23 mouse cellular contexts compared by ENCODE assay signal in the genomic region with DNA sequence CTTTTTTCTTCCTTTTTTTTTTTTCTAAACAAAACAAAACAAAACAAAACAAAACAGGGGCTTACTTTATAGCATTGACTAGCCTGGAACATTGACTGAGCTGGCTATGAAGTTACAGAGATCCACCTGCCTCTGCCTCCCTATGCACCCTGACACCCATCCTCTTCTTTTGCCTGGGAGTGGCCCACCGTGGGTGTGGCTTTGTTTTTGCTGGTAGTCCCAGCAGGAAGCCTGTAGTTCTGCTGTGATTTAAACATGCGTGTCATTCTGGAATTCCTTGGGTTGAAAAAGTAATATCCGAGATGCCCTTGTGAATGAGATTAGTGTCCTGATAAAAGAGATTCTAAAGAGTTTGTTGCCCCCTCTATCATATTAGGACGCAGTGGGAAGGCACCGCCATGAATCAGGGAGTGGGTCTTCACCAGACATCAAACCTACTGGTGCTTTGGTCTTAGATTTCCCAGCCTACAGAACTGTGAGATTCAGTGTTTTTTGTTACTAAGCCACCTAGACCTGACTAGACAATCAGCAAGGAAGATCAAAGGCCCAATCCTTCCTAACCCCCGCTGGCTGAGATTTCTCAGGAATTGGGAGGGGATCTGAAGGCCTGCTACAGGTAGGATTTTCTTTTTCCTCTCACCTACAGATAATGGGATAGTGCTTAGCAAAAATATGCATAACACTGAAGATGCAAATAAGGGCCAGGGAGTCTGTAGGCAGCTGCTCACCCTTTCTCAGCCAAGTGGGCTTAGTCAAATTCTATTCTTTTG.
"Had no signal": no experiment of that assay in that cellular context is flagged by ENCODE, and none has a peak within 500 bp of the region (broad histone marks: within the 10 kb centered on the region; RNA-seq: fewer than 3 reads in every experiment).

No protein-coding gene starts in this region.

- H3K4me3 ChIP-seq: gastrocnemius, adult 2 months; heart, embryonic 10.5 days; heart, embryonic 12.5 days; hindbrain, embryonic 10.5 days; hindbrain, embryonic 12.5 days; intestine, embryonic 15.5 days; limb, embryonic 13.5 days; limb, embryonic 15.5 days; liver, embryonic 13.5 days; liver, embryonic 15.5 days had no signal

- H3K9ac ChIP-seq: heart, embryonic 12.5 days; hindbrain, embryonic 12.5 days; hindbrain, embryonic 14.5 days; intestine, embryonic 15.5 days; limb, embryonic 13.5 days; limb, embryonic 15.5 days; liver, embryonic 13.5 days; liver, embryonic 15.5 days; liver, postnatal 0 days had no signal

- DNase-seq: gastrocnemius, adult 2 months; gastrocnemius, postnatal 10 days; gastrocnemius, postnatal 25 days; heart, adult 18-20 months; heart, postnatal 10 days; heart, postnatal 4 days; kidney, adult 18-20 months; kidney, postnatal 10 days; kidney, postnatal 36 days; layer of hippocampus, adult 9-11 months; layer of hippocampus, postnatal 36 days; left cerebral cortex, postnatal 4 days; liver, embryonic 13.5 days; liver, postnatal 0 days had no signal

- H3K27ac ChIP-seq: gastrocnemius, adult 2 months; heart, embryonic 10.5 days; hindbrain, embryonic 10.5 days; hindbrain, embryonic 12.5 days; hindbrain, embryonic 14.5 days; intestine, embryonic 15.5 days; limb, embryonic 13.5 days; limb, embryonic 15.5 days; liver, embryonic 13.5 days; liver, embryonic 15.5 days had no signal

- H3K27me3 ChIP-seq: heart, embryonic 12.5 days; hindbrain, embryonic 12.5 days; intestine, embryonic 15.5 days; limb, embryonic 13.5 days; limb, embryonic 15.5 days; liver, embryonic 13.5 days; liver, embryonic 15.5 days had no signal

- H3K4me1 ChIP-seq: intestine, embryonic 15.5 days; limb, embryonic 15.5 days; liver, embryonic 13.5 days; liver, embryonic 15.5 days had no signal

- H3K9me3 ChIP-seq: heart, embryonic 10.5 days; heart, embryonic 12.5 days; hindbrain, embryonic 10.5 days; hindbrain, embryonic 12.5 days; intestine, embryonic 15.5 days; limb, embryonic 13.5 days; limb, embryonic 15.5 days; liver, embryonic 13.5 days; liver, embryonic 15.5 days had no signal

- H3K36me3 ChIP-seq: heart, embryonic 10.5 days; heart, embryonic 12.5 days; hindbrain, embryonic 10.5 days; hindbrain, embryonic 12.5 days; intestine, embryonic 15.5 days; limb, embryonic 13.5 days; limb, embryonic 15.5 days; liver, embryonic 13.5 days; liver, embryonic 15.5 days had no signal
